Mouse (Mus musculus) forebrain, embryonic 14.5 days (tissue): ENCODE measurements around the gene Adgrg5. TPM values are rescaled to one million over a fixed set of nuclear protein-coding genes. Genes with fewer than 3 reads are reported as not detected.

ENCODE experiments used
- ATAC-seq: fragments of 200-750 bp; cut with Nextera tagmentation; 2 replicates; pipeline ENCODE4 v1.8.0; 2017; ENCODE audit warnings: mild to moderate bottlenecking, moderate library complexity
- DNase-seq: peaks from one replicate; pipeline ENCODE4 v3.0.0-alpha.2; 2015; ENCODE audit warnings: low spot score
- H3K27ac ChIP-seq: fragments of 300-500 bp; sonication (generic); 2 replicates; pipeline ENCODE4 v1.5.1; 2014; ENCODE audit warnings: low read depth, mild to moderate bottlenecking, control low read depth, low read length, moderate library complexity
- H3K27me3 ChIP-seq: fragments of 300-500 bp; sonication (generic); replicated peaks from 2 replicates; pipeline ENCODE4 v1.6.1; 2014; ENCODE audit warnings: low read length, control low read depth, mixed read lengths; ENCODE audit not compliant: control insufficient read depth, insufficient read depth
- H3K36me3 ChIP-seq: fragments of 300-500 bp; sonication (generic); 2 replicates; pipeline ENCODE4 v1.6.1; 2014; ENCODE audit warnings: low read length, control low read depth; ENCODE audit not compliant: control insufficient read depth, insufficient read depth
- H3K4me1 ChIP-seq: fragments of 300-500 bp; sonication (generic); 2 replicates; pipeline ENCODE4 v1.6.1; 2014; ENCODE audit warnings: antibody characterized with exemption, low read length, control low read depth; ENCODE audit not compliant: control insufficient read depth, insufficient read depth
- H3K4me2 ChIP-seq: fragments of 300-500 bp; sonication (generic); 2 replicates; pipeline ENCODE4 v1.6.1; 2014; ENCODE audit warnings: mild to moderate bottlenecking, control low read depth, low read length
- H3K4me3 ChIP-seq: fragments of 300-500 bp; sonication (generic); 2 replicates; pipeline ENCODE4 v1.5.1; 2014; ENCODE audit warnings: low read depth, low read length, control low read depth
- H3K9ac ChIP-seq: fragments of 300-500 bp; sonication (generic); 2 replicates; pipeline ENCODE4 v1.6.1; 2014; ENCODE audit warnings: mild to moderate bottlenecking, low read length, control low read depth, moderate library complexity
- H3K9me3 ChIP-seq: fragments of 300-500 bp; sonication (generic); replicated peaks from 2 replicates; pipeline ENCODE4 v1.6.1; 2016; ENCODE audit warnings: low read length, control low read depth, mixed read lengths; ENCODE audit not compliant: control insufficient read depth
- WGBS: fragments of 180-500 bp; shearing (Covaris S2); extraction: QIAGEN DNeasy Blood & Tissue Kit; methylation state at CpG from one replicate; pipeline ENCODE4 v1.1.7; 2014; 5-methylcytosine and 5-hydroxymethylcytosine counted together
- polyA plus RNA-seq: library from polyadenylated mRNA; unstranded; fragments of >200 nt; fragmentation: Nextera tagmentation; extraction: Ambion mirVana; gene quantifications from 2 replicates; pipeline ENCODE4 v1.2.1, GENCODE M21; 2014

The Adgrg5 gene
- polyA plus RNA-seq, 1 experiment from 2014 or later, result not detected

DNA sequence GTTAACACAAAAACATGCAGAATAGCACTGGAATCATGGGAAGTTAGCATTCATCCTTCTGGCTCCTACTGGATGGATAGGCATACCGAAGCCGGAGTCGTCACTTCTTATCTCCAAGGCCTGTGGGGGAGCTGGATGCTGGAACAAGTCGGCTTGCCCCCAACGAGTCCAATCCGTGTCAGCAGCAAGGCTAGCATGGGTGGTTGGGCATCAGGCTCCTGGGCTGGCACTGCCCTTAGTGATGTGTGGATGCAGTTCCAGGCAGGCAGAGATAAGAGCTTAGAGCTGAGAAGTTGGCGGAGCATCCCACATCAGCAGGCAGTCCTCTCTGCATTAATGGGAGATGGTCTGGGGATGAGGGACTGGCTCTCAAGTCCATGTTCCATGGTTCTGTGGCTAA is 64.1 kb downstream of the Adgrg5 start:
- no peaks in the 10 kb centered on the region for H3K36me3 ChIP-seq
- no peak for ATAC-seq
- no peak overlapping the region for H3K27ac ChIP-seq
- no peak overlapping the region for H3K4me3 ChIP-seq
- peaks cover 70% of the 10 kb centered on the region for H3K4me1 ChIP-seq
- no peaks in the 10 kb centered on the region for H3K27me3 ChIP-seq
- DNase-seq, result no peak
- no peak overlapping the region; the same call in 1 of the 2 replicates for H3K4me2 ChIP-seq
- WGBS, result 92% methylated on average over 7 of the region's 7 CpGs
- no peaks in the 10 kb centered on the region for H3K9me3 ChIP-seq
- no peak overlapping the region for H3K9ac ChIP-seq

DNA sequence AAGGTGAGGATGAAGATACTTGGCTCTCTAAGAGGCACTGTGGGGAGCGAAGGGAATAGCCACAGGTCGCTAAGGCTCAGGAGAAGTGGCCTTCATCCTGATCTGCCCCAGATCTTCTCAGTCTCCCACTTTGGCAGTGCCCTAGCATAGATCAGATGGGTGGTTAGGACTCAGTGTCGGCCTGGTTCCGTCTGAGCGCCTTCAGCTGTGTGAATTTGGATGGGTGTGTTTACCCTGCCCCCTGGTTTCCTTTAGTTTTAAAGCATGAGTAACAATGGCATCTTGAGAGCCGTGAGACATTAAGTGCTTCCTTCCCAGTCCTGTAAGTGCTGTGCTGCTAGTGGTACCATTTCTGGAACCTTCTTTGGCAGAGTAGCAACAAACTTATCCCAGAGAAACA is 65.1 kb downstream of the Adgrg5 start:
- H3K4me3 ChIP-seq, result no peak overlapping the region
- ATAC-seq (no peak), DNase-seq (no peak)
- H3K4me1 ChIP-seq, result peaks cover 71% of the 10 kb centered on the region
- H3K4me2 ChIP-seq, result no peak overlapping the region
- no peak overlapping the region for H3K27ac ChIP-seq
- no peaks in the 10 kb centered on the region for H3K27me3 ChIP-seq
- no peaks in the 10 kb centered on the region for H3K9me3 ChIP-seq
- WGBS, result 88% methylated on average over 6 of the region's 6 CpGs
- H3K9ac ChIP-seq, result no peak overlapping the region
- no peaks in the 10 kb centered on the region for H3K36me3 ChIP-seq

DNA sequence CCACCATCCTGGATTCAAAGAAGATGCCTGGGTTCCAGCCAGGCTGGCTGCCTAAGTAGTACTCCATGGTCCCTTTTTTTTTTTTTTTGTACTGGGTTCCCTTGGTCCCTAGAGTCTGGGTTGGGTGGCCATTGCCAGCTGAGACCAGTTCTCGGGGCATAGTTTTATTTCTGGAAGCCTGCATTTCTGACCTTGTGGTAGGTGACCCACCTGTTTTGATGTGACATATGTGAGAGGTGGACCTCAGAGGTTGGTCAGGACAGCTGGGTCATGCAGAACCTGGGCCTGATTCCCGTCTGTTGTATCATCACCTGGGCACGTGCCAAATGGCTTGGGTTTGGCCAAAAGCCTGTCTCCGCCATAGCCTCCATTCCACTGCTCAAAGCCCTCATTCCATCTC is 66.2 kb downstream of the Adgrg5 start:
- ATAC-seq (no peak), DNase-seq (no peak)
- no peaks in the 10 kb centered on the region for H3K27me3 ChIP-seq
- no peak overlapping the region for H3K4me2 ChIP-seq
- no peak overlapping the region for H3K9ac ChIP-seq
- no peak overlapping the region for H3K27ac ChIP-seq
- H3K4me3 ChIP-seq, result no peak overlapping the region
- no peaks in the 10 kb centered on the region for H3K36me3 ChIP-seq
- H3K4me1 ChIP-seq, result peaks cover 63% of the 10 kb centered on the region
- no peaks in the 10 kb centered on the region for H3K9me3 ChIP-seq
- 93% methylated on average over 4 of the region's 4 CpGs for WGBS

DNA sequence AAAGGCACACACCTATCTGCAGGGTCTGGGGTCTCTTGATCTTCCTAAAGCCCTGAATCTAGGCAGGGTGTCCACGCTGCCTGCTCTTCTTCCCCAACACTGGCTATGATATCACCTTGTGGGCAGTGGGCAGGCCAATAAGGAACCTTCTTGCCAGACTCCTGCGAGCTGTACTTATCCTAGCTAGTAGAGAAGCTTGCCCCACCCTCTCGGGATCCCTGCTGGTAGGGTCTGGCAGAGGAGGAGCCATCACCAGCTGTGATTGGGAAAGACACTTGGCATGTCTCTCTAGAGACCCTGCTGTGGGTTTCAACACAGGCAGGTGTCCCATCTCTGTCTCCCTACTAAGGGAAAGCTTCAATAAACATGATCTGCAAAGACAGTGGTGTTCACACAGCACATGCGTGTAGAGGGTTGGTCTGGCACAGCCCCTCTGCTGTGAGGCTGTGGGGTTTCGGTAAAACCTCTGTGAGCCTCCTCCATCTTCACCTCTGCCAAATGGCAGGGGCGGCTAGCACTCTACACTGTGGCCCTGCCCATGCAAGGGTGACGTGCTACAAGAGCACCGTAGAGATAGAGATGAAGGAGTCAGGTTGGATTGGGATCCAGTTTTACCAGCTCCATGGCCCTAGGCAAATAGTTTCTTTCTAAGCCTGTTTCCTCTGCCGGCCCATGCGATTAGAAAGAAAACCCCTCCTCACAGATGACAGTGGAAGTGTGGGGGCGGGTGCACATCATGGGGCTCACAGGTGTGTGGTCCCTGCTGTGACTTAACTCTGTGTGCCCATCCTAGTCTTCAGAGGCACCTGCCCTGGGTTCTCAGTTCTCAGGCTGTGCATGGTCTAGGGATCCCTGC is 67.3 kb downstream of the Adgrg5 start:
- peaks cover 57% of the 10 kb centered on the region for H3K4me1 ChIP-seq

DNA sequence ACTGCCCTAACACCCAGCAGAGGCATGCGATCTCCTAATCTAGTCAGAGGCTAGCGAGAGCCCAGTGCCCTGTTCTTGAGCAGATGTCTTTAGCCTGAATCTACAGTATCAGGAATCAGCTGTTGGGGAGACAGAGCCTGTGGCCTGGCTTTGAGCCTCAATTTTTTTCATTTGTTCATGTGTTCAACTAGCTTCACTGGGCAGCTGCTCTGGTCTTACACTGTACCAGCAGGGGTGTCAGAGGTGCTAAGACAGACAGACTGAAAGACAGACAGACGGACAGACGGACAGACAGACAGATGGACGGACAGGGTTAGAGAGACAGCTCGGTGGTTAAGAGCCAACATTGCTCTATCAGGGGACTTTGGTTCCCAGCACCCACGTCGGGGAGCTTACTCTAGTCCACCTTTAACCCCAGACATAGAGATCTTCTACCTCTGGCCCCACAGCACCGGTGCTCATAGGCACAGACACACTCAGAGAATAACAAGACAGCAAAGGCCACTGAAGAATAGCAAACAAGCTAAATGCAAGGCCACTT is 68.0 kb downstream of the Adgrg5 start:
- Histone ChIP-seq H3K4me2 (no peak overlapping the region), H3K27ac (peak overlapping the region; percentile 97), H3K27me3 (no peaks in the 10 kb centered on the region), H3K36me3 (no peaks in the 10 kb centered on the region), H3K4me1 (peaks cover 51% of the 10 kb centered on the region), H3K4me3 (no peak overlapping the region), H3K9me3 (no peaks in the 10 kb centered on the region), H3K9ac (no peak overlapping the region; the same call in 1 of the 2 replicates)
- DNase-seq (no peak), ATAC-seq (no peak)
- WGBS, result 88% methylated on average over 9 of the region's 9 CpGs

More for the DNA sequence above, 67.3 kb downstream of the Adgrg5 start:
- DNase-seq (no peak), ATAC-seq (no peak)
- Histone ChIP-seq H3K36me3 (no peaks in the 10 kb centered on the region), H3K27me3 (no peaks in the 10 kb centered on the region), H3K4me2 (no peak overlapping the region), H3K9me3 (no peaks in the 10 kb centered on the region), H3K27ac (peak overlapping the region; percentile 53; the same call in 1 of the 2 replicates), H3K9ac (no peak overlapping the region), H3K4me3 (no peak overlapping the region)
- WGBS, result 79% methylated on average over 11 of the region's 11 CpGs

DNA sequence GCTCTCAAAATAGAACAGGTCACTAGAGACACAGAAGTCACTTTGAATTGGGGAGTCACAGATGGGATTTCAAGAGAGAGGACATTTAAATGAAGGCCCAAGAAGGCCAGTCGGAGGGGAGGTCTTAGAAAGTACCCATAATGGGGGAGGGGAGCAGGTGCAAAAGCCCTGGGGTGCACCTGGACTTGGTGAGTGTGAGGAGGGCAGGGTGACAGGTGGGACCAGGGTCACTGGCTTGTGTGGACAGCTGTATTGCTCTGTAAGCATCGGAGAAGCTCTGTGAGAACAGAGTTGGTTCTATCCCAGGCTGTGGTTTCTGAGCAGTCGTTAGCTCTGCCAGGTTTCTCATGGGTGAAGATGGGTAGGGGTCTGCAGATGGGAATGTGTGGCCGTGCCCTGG is 68.5 kb downstream of the Adgrg5 start:
- DNase-seq, result no peak
- 64% methylated on average over 4 of the region's 4 CpGs for WGBS
- H3K9ac ChIP-seq, result peak overlapping the region; percentile 40; the same call in 1 of the 2 replicates

DNA sequence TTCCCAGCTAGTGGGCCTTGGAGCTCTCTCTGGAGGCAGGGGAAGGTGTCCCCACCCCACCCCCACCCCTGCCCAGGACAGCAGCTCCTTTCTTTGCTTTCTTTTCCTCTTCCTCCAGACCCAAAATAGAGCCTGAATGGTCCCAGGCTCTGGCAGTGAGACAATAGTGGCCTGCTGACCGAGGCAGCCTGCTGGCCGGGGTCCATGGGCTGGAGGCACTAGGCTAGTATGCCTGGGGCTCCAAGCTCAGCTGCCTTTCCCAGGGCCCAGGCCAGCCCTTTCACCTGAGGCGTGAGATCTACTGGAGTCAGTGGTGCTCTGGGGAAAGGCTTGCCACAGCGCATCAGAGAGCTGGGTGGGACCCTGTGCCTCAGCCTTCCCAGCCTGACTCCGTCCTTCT is 69.0 kb downstream of the Adgrg5 start:
- 0 out of 2 replicates have a peak overlapping the region, but pooled peaks have one; percentile 79 for H3K4me2 ChIP-seq
- H3K36me3 ChIP-seq, result peaks cover 5% of the 10 kb centered on the region; the same call in 1 of the 2 replicates
- H3K9me3 ChIP-seq, result no peaks in the 10 kb centered on the region
- WGBS, result 14% methylated on average over 5 of the region's 5 CpGs
- peak overlapping the region; percentile 97 for H3K27ac ChIP-seq
- H3K4me3 ChIP-seq, result no peak overlapping the region
- H3K9ac ChIP-seq, result peak overlapping the region; percentile 40
- peak; percentile 66 for DNase-seq
- peaks cover 49% of the 10 kb centered on the region for H3K4me1 ChIP-seq
- H3K27me3 ChIP-seq, result no peaks in the 10 kb centered on the region
- no peak for ATAC-seq

More for the DNA sequence above, 68.5 kb downstream of the Adgrg5 start:
- H3K4me2 ChIP-seq, result no peak overlapping the region
- peaks cover 49% of the 10 kb centered on the region for H3K4me1 ChIP-seq
- no peaks in the 10 kb centered on the region; the same call in 1 of the 2 replicates for H3K36me3 ChIP-seq
- no peak overlapping the region for H3K4me3 ChIP-seq
- no peaks in the 10 kb centered on the region for H3K27me3 ChIP-seq
- no peaks in the 10 kb centered on the region for H3K9me3 ChIP-seq
- ATAC-seq, result no peak
- peak overlapping the region; percentile 97 for H3K27ac ChIP-seq
